Mouse (Mus musculus) ovary, postnatal 36 days (tissue): ENCODE results near the gene Mmaa.

Source experiments
- DNase-seq: peaks from one replicate; pipeline ENCODE4 v3.0.0; 2022; ENCODE audit warnings: low spot score, mixed read lengths

Gene Mmaa

DNA sequence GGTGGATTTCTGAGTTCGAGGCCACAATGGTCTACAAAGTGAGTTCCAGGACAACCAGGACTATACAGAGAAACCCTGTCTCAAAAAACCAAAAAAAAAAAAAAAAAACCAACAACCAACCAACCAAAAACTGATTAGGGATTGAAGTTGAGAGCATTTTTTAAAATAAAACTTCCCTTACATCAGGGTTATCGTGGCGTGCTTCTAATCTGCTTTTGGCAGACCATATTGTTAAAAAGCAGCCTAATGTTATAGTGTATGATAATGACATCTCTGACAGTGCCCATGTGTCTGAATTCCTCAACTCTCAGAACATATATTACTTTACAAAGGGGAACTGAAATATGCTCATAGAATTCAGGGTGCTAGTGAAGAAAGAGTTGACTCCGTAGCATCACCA lies 6.5 kb downstream of the Mmaa start:
- no peak for DNase-seq

GRCm38 (mm10) chr8:79286424-79286823 lies 8.3 kb downstream of the Mmaa start:
- DNase-seq, result no peak

GRCm38 (mm10) chr8:79284626-79285025 lies 10.1 kb downstream of the Mmaa start:
- no peak for DNase-seq

DNA sequence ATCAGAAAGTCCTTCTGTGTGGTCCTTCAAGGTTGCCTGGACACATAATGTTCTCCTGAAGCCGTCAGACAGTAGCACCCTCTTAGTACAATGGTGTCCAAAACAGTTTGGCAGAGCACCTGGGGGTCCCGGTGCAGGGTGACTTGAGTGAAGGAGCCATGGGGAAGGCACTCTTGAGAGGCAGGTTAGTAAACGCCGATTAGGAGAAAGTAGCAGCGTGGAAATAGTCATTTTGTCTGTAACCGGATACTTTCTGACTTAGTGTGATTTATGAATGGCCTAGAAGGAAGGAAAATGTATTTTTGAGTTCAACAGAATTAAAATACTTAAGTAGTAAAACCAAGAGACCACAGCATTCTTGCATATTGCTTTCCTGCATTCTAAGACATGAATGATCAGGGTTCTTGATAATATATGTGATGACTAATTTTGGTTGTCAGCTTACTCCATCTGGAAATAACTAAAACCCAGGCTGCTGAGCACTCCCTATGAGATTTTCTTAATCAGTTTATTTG lies 13.3 kb downstream of the Mmaa start:
- DNase-seq, result no peak

- DNase-seq, result no peak
Measured at GRCm38 (mm10) chr8:79277264-79277870, 17.4 kb downstream of the Mmaa start.

GRCm38 (mm10) chr8:79274940-79275339 lies 19.8 kb downstream of the Mmaa start:
- no peak for DNase-seq

GRCm38 (mm10) chr8:79273776-79274175 lies 21.0 kb downstream of the Mmaa start:
- DNase-seq, result no peak

DNA sequence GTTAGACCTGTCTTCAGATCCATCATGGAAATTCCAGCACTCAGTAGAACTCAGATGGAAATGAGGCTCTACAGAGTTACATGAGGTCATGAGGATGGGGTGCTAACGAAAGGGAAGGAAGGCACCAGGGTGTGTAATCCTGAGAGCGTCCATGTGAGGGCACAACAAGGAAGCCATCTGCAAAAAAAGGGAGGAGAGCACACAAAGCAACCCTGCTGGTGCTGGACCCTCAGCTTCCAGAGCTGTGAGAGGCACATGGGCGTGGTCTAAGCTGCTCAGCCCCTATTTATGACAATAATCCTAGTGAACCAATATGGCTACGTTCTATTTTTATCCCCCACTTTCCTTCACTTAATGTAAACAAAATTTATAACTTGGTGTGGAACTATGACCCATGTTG lies 22.1 kb downstream of the Mmaa start:
- no peak for DNase-seq

- DNase-seq, result no peak
Measured at GRCm38 (mm10) chr8:79268921-79269320, 25.8 kb downstream of the Mmaa start.

- DNase-seq, result no peak
Measured at GRCm38 (mm10) chr8:79261920-79262319, 32.8 kb downstream of the Mmaa start.

DNA sequence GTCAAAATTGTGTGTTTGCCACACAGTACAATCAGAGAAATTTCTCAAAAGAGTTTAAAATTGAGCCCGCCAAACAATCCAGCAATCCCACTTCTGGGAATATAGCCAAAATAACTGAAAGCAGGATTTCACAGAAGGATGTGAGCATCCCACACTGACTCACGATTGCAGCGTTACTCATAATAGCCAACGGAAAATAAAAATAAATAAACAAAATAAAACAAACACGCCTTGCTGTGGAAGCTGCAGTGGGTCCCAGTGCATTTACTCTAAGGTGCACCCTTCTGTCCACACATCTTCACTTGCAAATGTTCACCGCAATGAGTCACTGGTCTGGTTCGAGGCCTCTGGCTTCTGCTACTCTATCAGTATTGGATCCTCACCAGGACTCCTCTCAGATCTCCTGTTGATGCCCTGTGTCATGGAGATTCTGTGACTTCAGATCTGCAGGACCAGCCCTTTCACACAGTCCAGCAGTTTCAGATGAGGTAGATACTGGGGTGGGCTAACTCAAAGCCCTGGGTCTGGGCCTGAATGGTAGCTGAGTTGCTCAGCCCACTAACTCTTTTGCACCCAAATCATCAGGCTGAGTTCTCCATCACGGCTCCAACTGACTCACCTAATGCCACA lies 38.5 kb downstream of the Mmaa start:
- no peak for DNase-seq

GRCm38 (mm10) chr8:79253742-79254141 lies 41.0 kb downstream of the Mmaa start:
- DNase-seq, result no peak

- no peak for DNase-seq
Measured at GRCm38 (mm10) chr8:79248470-79248869, 46.3 kb downstream of the Mmaa start, which contains the start of gene 1700011L22Rik. 1700011L22Rik (minus strand) TSS chr8:79248570.

DNA sequence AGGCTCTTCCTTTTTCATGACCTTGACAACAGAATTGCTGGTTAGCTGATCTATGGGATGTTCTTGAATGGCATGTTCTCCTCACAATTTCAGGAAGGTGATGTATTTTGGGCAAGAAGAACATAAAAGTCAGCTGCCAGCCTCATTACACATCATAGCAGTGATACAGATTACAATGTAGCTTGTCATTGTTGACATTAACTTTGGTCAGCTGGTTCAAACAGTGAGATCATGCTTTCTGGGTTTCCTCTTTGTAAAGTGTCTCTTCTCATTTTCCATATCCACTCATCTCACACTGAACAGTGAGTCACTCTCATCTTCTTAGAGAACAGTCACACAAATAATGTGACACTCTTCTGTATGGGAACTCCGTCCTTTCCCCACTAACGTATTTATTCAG lies 51.3 kb downstream of the Mmaa start:
- no peak for DNase-seq

GRCm38 (mm10) chr8:79239996-79240395 lies 54.7 kb downstream of the Mmaa start:
- DNase-seq, result no peak

- DNase-seq, result no peak
Measured at GRCm38 (mm10) chr8:79239320-79239719, 55.4 kb downstream of the Mmaa start.

DNA sequence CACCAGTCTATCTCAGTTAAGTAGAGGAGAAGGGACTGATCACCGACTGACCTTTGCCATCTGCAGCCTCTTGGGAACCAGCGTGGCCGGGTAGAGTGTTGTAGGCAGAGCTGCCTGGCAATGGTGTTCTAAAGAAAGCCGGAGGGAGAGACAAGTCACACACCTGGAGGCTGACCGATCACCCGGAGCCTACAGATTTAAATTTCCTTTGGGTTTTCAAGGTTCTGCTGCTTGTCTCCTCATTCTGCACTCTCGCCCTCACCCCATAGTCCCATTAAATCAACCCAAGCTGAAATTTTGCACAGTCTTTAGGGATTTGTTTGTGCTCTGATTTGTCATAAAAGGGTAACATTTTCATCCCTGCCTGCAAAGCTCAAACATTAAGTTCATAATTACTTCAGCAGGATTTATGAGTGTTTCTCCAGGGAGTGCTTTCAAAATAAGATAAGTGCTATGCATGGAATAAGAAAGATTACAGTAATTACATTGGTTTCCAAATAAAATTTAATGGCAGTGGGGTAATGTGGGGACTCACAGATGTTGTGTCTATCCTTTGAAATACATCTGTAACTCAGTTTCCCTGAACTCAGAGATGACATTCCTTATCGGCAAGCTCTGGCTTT lies 65.4 kb downstream of the Mmaa start:
- no peak for DNase-seq

DNA sequence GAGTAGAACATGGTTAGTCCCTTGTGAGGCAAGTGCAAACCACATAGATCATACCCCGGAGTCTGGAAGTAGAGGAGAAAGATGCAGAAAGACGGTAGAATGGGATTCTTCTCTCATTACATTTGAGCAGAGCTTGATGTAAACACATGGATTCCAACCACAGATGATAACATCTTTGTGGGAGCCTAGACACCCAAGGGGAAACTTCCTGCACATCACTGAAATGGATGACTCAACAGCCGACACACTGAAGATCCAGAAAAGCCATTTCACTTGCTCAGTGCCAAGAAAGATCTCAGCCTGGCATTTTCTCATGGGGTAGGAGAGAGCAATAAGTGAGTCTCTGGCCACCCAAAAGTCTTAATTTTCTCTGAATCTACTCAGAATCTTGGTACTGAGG lies 66.8 kb downstream of the Mmaa start:
- no peak for DNase-seq

GRCm38 (mm10) chr8:79227194-79227593 lies 67.5 kb downstream of the Mmaa start:
- DNase-seq, result no peak

- DNase-seq, result no peak
Measured at GRCm38 (mm10) chr8:79226046-79226445, 68.7 kb downstream of the Mmaa start.

DNA sequence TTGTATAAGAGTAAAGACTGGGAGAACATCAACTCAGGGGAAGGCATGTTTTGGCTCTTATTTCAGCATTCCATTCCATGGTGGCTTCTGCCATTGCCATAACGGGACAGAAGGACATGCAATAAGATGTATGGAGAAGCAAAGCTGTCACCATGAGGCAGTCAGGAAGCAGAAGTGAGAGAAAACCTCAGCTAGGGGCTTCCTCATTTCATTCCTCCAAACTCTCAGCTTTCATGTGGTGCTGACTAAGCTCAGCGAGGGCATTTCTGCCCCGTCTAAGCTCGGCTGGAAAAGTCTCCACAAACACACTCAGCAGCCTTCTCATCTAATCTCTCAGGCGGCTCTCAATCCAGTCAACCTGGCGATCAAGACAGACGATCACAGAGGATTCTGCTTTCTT lies 69.2 kb downstream of the Mmaa start:
- DNase-seq, result no peak

DNA sequence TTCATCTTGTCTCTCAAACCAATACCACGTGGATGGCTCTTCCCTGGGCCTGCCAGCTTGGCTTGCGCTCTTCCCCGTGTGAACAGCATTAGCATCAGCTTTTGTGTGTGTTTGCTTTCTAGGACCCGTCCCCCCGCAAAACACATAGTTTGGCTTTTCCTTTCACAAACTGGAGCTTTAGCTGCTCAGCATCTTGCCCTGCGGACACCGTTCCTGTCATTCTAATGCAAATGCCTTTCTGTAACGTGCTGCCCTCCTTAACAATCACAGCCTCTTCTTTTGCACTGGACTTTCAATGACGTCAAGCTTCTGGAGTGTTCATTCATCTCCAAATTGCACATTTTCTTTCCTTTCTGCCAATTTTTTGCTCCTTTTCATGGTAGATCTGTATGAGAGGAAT lies 70.4 kb downstream of the Mmaa start:
- DNase-seq, result no peak

- DNase-seq, result no peak
Measured at GRCm38 (mm10) chr8:79222752-79223141, 72.0 kb downstream of the Mmaa start.
